Mouse (Mus musculus): ENCODE measurements around the gene Hic2. TPM values are rescaled to one million over a fixed set of nuclear protein-coding genes. Genes with fewer than 3 reads are reported as not detected.

The Hic2 gene
- polyA plus RNA-seq, 1 experiment from 2014 or later = 9.3 TPM

- Histone ChIP-seq H3K9me3 (no peaks in the 10 kb centered on the region), H3K27me3 (no peaks in the 10 kb centered on the region), H3K9ac (no peak overlapping the region), H3K27ac (no peak overlapping the region), H3K4me2 (replicated peaks) (no peak overlapping the region), H3K36me3 (peaks cover 84% of the 10 kb centered on the region), H3K4me3 (no peak overlapping the region), H3K4me1 (no peaks in the 10 kb centered on the region)
- ATAC-seq (ENCODE audit: low FRiP score, low read depth) = no peak
- 92% methylated on average over 2 of the region's 2 CpGs for WGBS
Measured at GRCm38 (mm10) chr16:17287103-17287502, 53.7 kb downstream of the Hic2 start.

- ATAC-seq (ENCODE audit: low FRiP score, low read depth) = no peak
- Histone ChIP-seq H3K4me1 (no peaks in the 10 kb centered on the region), H3K27me3 (no peaks in the 10 kb centered on the region), H3K4me2 (replicated peaks) (no peak overlapping the region), H3K9ac (no peak overlapping the region), H3K36me3 (peaks cover 73% of the 10 kb centered on the region), H3K27ac (no peak overlapping the region), H3K4me3 (no peak overlapping the region), H3K9me3 (no peaks in the 10 kb centered on the region)
- WGBS = 94% methylated on average over 2 of the region's 2 CpGs
Measured at GRCm38 (mm10) chr16:17291016-17291415, 57.6 kb downstream of the Hic2 start.

- H3K4me1 ChIP-seq = no peaks in the 10 kb centered on the region
- H3K36me3 ChIP-seq = peaks cover 74% of the 10 kb centered on the region
- no peak overlapping the region for H3K27ac ChIP-seq
- H3K9ac ChIP-seq = no peak overlapping the region
- H3K27me3 ChIP-seq = no peaks in the 10 kb centered on the region
- no peak for ATAC-seq (ENCODE audit: low FRiP score, low read depth)
- 2% methylated on average over 2 of the region's 2 CpGs for WGBS
- no peak overlapping the region for H3K4me2 ChIP-seq (replicated peaks)
- H3K9me3 ChIP-seq = no peaks in the 10 kb centered on the region
- H3K4me3 ChIP-seq = no peak overlapping the region
Measured at GRCm38 (mm10) chr16:17292751-17293150, 59.4 kb downstream of the Hic2 start.

GRCm38 (mm10) chr16:17300818-17301217, 67.4 kb downstream of the Hic2 start:
- Histone ChIP-seq H3K4me2 (replicated peaks) (no peak overlapping the region), H3K9me3 (no peaks in the 10 kb centered on the region), H3K4me3 (no peak overlapping the region), H3K27me3 (no peaks in the 10 kb centered on the region), H3K4me1 (no peaks in the 10 kb centered on the region), H3K27ac (no peak overlapping the region), H3K9ac (no peak overlapping the region), H3K36me3 (peaks cover 94% of the 10 kb centered on the region)
- no peak for ATAC-seq (ENCODE audit: low FRiP score, low read depth)
- 98% methylated on average over 3 of the region's 3 CpGs for WGBS

- Histone ChIP-seq H3K27ac (no peak overlapping the region), H3K9ac (no peak overlapping the region), H3K4me3 (no peak overlapping the region), H3K4me2 (replicated peaks) (no peak overlapping the region), H3K9me3 (no peaks in the 10 kb centered on the region), H3K36me3 (peaks cover 89% of the 10 kb centered on the region), H3K27me3 (no peaks in the 10 kb centered on the region), H3K4me1 (no peaks in the 10 kb centered on the region)
- WGBS = 86% methylated on average over 5 of the region's 5 CpGs
- ATAC-seq (ENCODE audit: low FRiP score, low read depth) = no peak
Measured at GRCm38 (mm10) chr16:17303521-17304245, 70.3 kb downstream of the Hic2 start.

GRCm38 (mm10) chr16:17307461-17307860, 74.1 kb downstream of the Hic2 start:
- H3K9ac ChIP-seq = no peak overlapping the region
- ATAC-seq (ENCODE audit: low FRiP score, low read depth) = no peak
- no peaks in the 10 kb centered on the region for H3K27me3 ChIP-seq
- no peak overlapping the region for H3K4me2 ChIP-seq (replicated peaks)
- no peaks in the 10 kb centered on the region for H3K4me1 ChIP-seq
- H3K36me3 ChIP-seq = peaks cover 83% of the 10 kb centered on the region
- 96% methylated on average over 5 of the region's 5 CpGs for WGBS
- H3K4me3 ChIP-seq = no peak overlapping the region
- H3K27ac ChIP-seq = no peak overlapping the region
- no peaks in the 10 kb centered on the region for H3K9me3 ChIP-seq

GRCm38 (mm10) chr16:17309036-17309435, 75.7 kb downstream of the Hic2 start:
- no peak overlapping the region for H3K27ac ChIP-seq
- H3K4me1 ChIP-seq = no peaks in the 10 kb centered on the region
- WGBS = 92% methylated on average over 10 of the region's 10 CpGs
- no peak overlapping the region for H3K9ac ChIP-seq
- H3K27me3 ChIP-seq = no peaks in the 10 kb centered on the region
- no peak overlapping the region for H3K4me3 ChIP-seq
- H3K9me3 ChIP-seq = no peaks in the 10 kb centered on the region
- H3K4me2 ChIP-seq (replicated peaks) = no peak overlapping the region
- no peak for ATAC-seq (ENCODE audit: low FRiP score, low read depth)
- H3K36me3 ChIP-seq = peaks cover 81% of the 10 kb centered on the region

- Histone ChIP-seq H3K4me1 (no peaks in the 10 kb centered on the region), H3K27me3 (no peaks in the 10 kb centered on the region), H3K4me2 (replicated peaks) (no peak overlapping the region), H3K27ac (no peak overlapping the region), H3K36me3 (peaks cover 88% of the 10 kb centered on the region), H3K9me3 (no peaks in the 10 kb centered on the region), H3K4me3 (no peak overlapping the region), H3K9ac (no peak overlapping the region)
- whole genome bisulfite sequencing = 92% methylated on average over 5 of the region's 5 CpGs
- ATAC-seq (ENCODE audit: low FRiP score, low read depth) = no peak
Measured at GRCm38 (mm10) chr16:17312531-17312930, 79.2 kb downstream of the Hic2 start.

Other genes starting within 250 kb of the Hic2 start
- 53.8 and 57.3 TPM in 2 replicates for gene Ypel1, start 163.9 kb upstream of the Hic2 start, polyA plus RNA-seq (2015; fragmentation: Nextera tagmentation; extraction: Ambion mirVana)
- 150 and 158 TPM in 2 replicates for gene Ppil2, start 122.3 kb upstream of the Hic2 start, polyA plus RNA-seq (2015; fragmentation: Nextera tagmentation; extraction: Ambion mirVana)
- 70.7 and 78.6 TPM in 2 replicates for gene 2610318N02Rik, start 108.4 kb upstream of the Hic2 start, polyA plus RNA-seq (2015; fragmentation: Nextera tagmentation; extraction: Ambion mirVana)
- 47.7 and 58.0 TPM in 2 replicates for gene Sdf2l1, start 101.2 kb upstream of the Hic2 start, polyA plus RNA-seq (2015; fragmentation: Nextera tagmentation; extraction: Ambion mirVana)
- 7.2 and 7.6 TPM in 2 replicates for gene Ydjc, start 89.0 kb upstream of the Hic2 start, polyA plus RNA-seq (2015; fragmentation: Nextera tagmentation; extraction: Ambion mirVana)
- gene Ccdc116, start 86.3 kb upstream of the Hic2 start, polyA plus RNA-seq (2015; fragmentation: Nextera tagmentation; extraction: Ambion mirVana) = 0.51 and 0.59 TPM in 2 replicates
- 356 and 360 TPM in 2 replicates for gene Ube2l3, start 30.9 kb upstream of the Hic2 start, polyA plus RNA-seq (2015; fragmentation: Nextera tagmentation; extraction: Ambion mirVana)
- 0.28 and 0.38 TPM in 2 replicates for gene Rimbp3, start 25.0 kb upstream of the Hic2 start, polyA plus RNA-seq (2015; fragmentation: Nextera tagmentation; extraction: Ambion mirVana)
- gene Tmem191c, start 42.5 kb downstream of the Hic2 start, polyA plus RNA-seq (2015; fragmentation: Nextera tagmentation; extraction: Ambion mirVana) = 12.6 and 14.3 TPM in 2 replicates
- 0.83 and 0.88 TPM in 2 replicates for gene Serpind1, start 97.8 kb downstream of the Hic2 start, polyA plus RNA-seq (2015; fragmentation: Nextera tagmentation; extraction: Ambion mirVana)
- 13.9 and 14.0 TPM in 2 replicates for gene Snap29, start 172.4 kb downstream of the Hic2 start, polyA plus RNA-seq (2015; fragmentation: Nextera tagmentation; extraction: Ambion mirVana)
- 35.0 and 35.6 TPM in 2 replicates for gene Pi4ka, start 172.7 kb downstream of the Hic2 start, polyA plus RNA-seq (2015; fragmentation: Nextera tagmentation; extraction: Ambion mirVana)
- gene Crkl, start 218.4 kb downstream of the Hic2 start, polyA plus RNA-seq (2015; fragmentation: Nextera tagmentation; extraction: Ambion mirVana) = 81.6 and 88.6 TPM in 2 replicates